Mouse (Mus musculus) frontal cortex, postnatal 14 days (tissue): ENCODE results near the gene Hes7.

Experiments
- DNase-seq, 2 experiments: peaks; one replicate each; pipeline ENCODE4 v3.0.0; 2022; ENCODE audit warnings: low spot score in 2 of 2

Gene Hes7

GRCm38 (mm10) chr11:69149728-69150127, 29.5 kb downstream of the Hes7 start:
- DNase-seq = no peak

- DNase-seq = peak in 1 of 2 experiments; percentile 57
Measured at GRCm38 (mm10) chr11:69150444-69150843, 30.2 kb downstream of the Hes7 start.

- DNase-seq = no peak
Measured at GRCm38 (mm10) chr11:69151004-69151403, 30.8 kb downstream of the Hes7 start.

GRCm38 (mm10) chr11:69153831-69154230, 33.6 kb downstream of the Hes7 start:
- DNase-seq = no peak

GRCm38 (mm10) chr11:69155351-69155750, 35.1 kb downstream of the Hes7 start:
- no peak for DNase-seq

GRCm38 (mm10) chr11:69156800-69157199, 36.6 kb downstream of the Hes7 start, which contains the start of gene Alox12b:
TSS of gene Alox12b (plus strand) at chr11:69156989.
- DNase-seq = no peak

GRCm38 (mm10) chr11:69169313-69169712, 49.1 kb downstream of the Hes7 start:
- DNase-seq = no peak

GRCm38 (mm10) chr11:69171626-69172025, 51.4 kb downstream of the Hes7 start:
- DNase-seq = no peak

- DNase-seq = no peak
Measured at GRCm38 (mm10) chr11:69172606-69173005, 52.4 kb downstream of the Hes7 start.
